Mouse (Mus musculus) kidney, embryonic 14.5 days (tissue): Measurements from ENCODE around the gene Adam23. TPM values are rescaled to one million over a fixed set of nuclear protein-coding genes. Genes with fewer than 3 reads are reported as not detected.

Experiments
- ATAC-seq: fragments of 200-750 bp; cut with Nextera tagmentation; 2 replicates; pipeline ENCODE4 v1.8.0; 2017; ENCODE audit warnings: moderate number of reproducible peaks, mild to moderate bottlenecking, moderate TSS enrichment, moderate library complexity; ENCODE audit not compliant: low FRiP score, low TSS enrichment
- H3K27ac ChIP-seq: fragments of 300-500 bp; sonication (generic); 2 replicates; pipeline ENCODE4 v1.5.1; 2014; ENCODE audit warnings: low read depth, mild to moderate bottlenecking, low read length, moderate library complexity, mixed read lengths
- H3K27me3 ChIP-seq: fragments of 300-500 bp; sonication (generic); 2 replicates; pipeline ENCODE4 v1.6.1; 2014; ENCODE audit warnings: mild to moderate bottlenecking, low read length; ENCODE audit not compliant: control insufficient read depth, insufficient read depth
- H3K36me3 ChIP-seq: fragments of 300-500 bp; sonication (generic); 2 replicates; pipeline ENCODE4 v1.6.1; 2014; ENCODE audit warnings: low read length, mixed read lengths; ENCODE audit not compliant: control insufficient read depth, insufficient read depth
- H3K4me1 ChIP-seq: fragments of 300-500 bp; sonication (generic); 2 replicates; pipeline ENCODE4 v1.6.1; 2014; ENCODE audit warnings: low read length, mixed read lengths; ENCODE audit not compliant: control insufficient read depth, insufficient read depth
- H3K4me2 ChIP-seq: fragments of 300-500 bp; sonication (generic); replicated peaks from 2 replicates; pipeline ENCODE4 v1.6.1; 2014; ENCODE audit warnings: low read depth, mild to moderate bottlenecking, low read length
- H3K4me3 ChIP-seq: fragments of 300-500 bp; sonication (generic); 2 replicates; pipeline ENCODE4 v1.5.1; 2014; ENCODE audit warnings: mild to moderate bottlenecking, low read length
- H3K9ac ChIP-seq: fragments of 300-500 bp; sonication (generic); 2 replicates; pipeline ENCODE4 v1.6.1; 2014; ENCODE audit warnings: low read depth, mild to moderate bottlenecking, low read length, moderate library complexity
- H3K9me3 ChIP-seq: fragments of 300-500 bp; sonication (generic); 2 replicates; pipeline ENCODE4 v1.6.1; 2016; ENCODE audit warnings: low read length; ENCODE audit not compliant: control insufficient read depth
- WGBS: fragments of 180-500 bp; shearing (Covaris S2); extraction: QIAGEN DNeasy Blood & Tissue Kit; methylation state at CpG from one replicate; pipeline ENCODE4 v1.1.7; 2014; 5-methylcytosine and 5-hydroxymethylcytosine counted together
- polyA plus RNA-seq: library from polyadenylated mRNA; unstranded; fragments of >200 nt; fragmentation: Nextera tagmentation; extraction: Ambion mirVana; gene quantifications from 2 replicates; pipeline ENCODE4 v1.2.1, GENCODE M21; 2014

The Adam23 gene
- polyA plus RNA-seq, 1 experiment from 2014 or later, result 1.5 TPM

DNA sequence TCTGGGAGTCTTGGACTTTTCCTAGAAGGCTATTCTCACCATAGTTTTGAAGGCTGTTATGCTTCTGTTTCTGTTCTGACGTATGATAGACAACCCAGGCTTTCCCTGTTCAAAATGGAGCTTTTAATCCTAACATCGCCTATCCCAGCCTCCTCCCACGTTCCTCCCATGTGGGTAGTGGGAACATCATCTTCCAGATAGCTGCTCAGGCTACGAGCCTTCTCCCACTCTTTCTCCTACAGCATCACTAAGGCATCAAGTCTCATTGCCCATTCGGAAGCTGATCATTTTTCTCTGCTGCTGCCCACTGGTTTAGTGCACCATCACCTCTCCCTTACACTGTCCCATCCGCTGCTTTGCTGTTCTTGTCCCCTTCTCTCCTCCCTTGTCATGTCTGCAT lies 14.2 kb downstream of the Adam23 start:
- H3K4me1 ChIP-seq, result no peaks in the 10 kb centered on the region
- H3K4me2 ChIP-seq, result no peak overlapping the region
- H3K9ac ChIP-seq, result no peak overlapping the region
- H3K27ac ChIP-seq, result no peak overlapping the region
- H3K9me3 ChIP-seq, result no peaks in the 10 kb centered on the region
- no peaks in the 10 kb centered on the region for H3K36me3 ChIP-seq
- no peaks in the 10 kb centered on the region for H3K27me3 ChIP-seq
- WGBS, result 67% methylated on average over 6 of the region's 6 CpGs
- no peak for ATAC-seq
- H3K4me3 ChIP-seq, result no peak overlapping the region

DNA sequence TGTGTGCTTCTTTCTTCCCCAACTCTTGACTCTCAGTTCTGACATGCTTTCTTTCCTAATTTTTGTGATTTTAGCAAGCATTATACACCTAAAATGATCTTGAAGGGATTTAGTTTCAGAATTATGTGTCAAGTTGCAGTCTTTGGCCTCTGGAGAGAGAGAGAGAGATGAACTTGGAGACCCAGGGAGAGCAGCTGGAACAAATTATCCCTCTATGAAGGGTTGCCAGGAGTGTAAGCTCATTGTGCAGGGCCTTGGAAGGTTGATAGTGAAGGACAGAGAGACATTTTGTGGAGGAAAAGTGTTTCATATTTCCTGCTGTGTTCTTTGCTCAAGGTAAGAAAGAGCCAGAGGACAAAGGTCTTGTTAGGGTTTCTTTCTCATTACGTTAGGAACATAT lies 18.8 kb downstream of the Adam23 start:
- no peaks in the 10 kb centered on the region for H3K4me1 ChIP-seq
- H3K4me2 ChIP-seq, result no peak overlapping the region
- no peak for ATAC-seq
- no peak overlapping the region for H3K9ac ChIP-seq
- no peak overlapping the region for H3K27ac ChIP-seq
- H3K27me3 ChIP-seq, result no peaks in the 10 kb centered on the region
- no peaks in the 10 kb centered on the region for H3K9me3 ChIP-seq
- H3K36me3 ChIP-seq, result no peaks in the 10 kb centered on the region
- 65% methylated on average over 1 of the region's 1 CpGs for WGBS
- no peak overlapping the region for H3K4me3 ChIP-seq

DNA sequence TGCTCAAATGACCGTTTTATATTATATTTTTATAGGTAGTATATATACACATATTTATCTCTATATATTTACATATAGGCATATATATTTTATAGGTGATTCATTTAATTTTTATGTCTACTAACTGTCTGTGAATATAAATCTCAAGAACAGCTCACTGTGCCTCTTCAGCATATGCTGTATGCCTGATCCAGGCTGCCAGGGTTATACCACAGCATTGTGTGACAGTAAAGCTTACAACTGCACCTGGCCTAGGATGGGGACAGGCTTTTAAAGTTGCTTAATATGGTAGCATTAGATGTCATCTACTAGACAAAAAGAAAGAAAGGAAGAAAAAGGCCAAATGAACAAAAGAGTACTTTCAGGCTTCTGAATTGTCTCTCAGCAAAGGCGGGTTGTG lies 27.6 kb downstream of the Adam23 start:
- no peaks in the 10 kb centered on the region for H3K36me3 ChIP-seq
- H3K27ac ChIP-seq, result no peak overlapping the region
- no peak overlapping the region for H3K4me3 ChIP-seq
- H3K9me3 ChIP-seq, result no peaks in the 10 kb centered on the region
- WGBS, result 52% methylated on average over 2 of the region's 2 CpGs
- H3K9ac ChIP-seq, result no peak overlapping the region
- H3K4me2 ChIP-seq, result no peak overlapping the region
- no peaks in the 10 kb centered on the region for H3K27me3 ChIP-seq
- peaks cover 6% of the 10 kb centered on the region; the same call in 1 of the 2 replicates for H3K4me1 ChIP-seq
- ATAC-seq, result no peak

DNA sequence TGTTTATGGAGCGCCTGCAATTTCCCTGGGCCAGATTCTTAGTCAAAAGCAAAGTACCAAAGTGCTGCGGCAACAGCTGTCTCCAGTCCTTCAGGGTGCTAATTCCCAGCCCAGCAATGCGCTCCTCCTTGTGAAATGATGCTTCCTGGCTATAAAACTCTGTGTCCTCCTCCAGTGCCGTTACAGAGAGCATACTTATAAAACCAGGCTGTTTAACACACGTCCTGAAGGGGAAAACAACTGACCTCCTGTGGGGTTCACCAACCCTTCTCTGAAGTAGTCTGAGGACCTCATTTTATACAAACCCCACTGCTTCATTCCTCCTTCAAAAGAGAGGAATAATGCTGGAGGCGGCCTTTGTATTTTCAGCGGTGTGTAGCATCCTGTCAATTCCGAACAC lies 28.0 kb downstream of the Adam23 start:
- Histone ChIP-seq H3K9me3 (no peaks in the 10 kb centered on the region), H3K36me3 (no peaks in the 10 kb centered on the region), H3K4me2 (no peak overlapping the region), H3K4me3 (no peak overlapping the region), H3K27me3 (no peaks in the 10 kb centered on the region), H3K27ac (no peak overlapping the region), H3K9ac (no peak overlapping the region), H3K4me1 (peaks cover 6% of the 10 kb centered on the region; the same call in 1 of the 2 replicates)
- peak; percentile 66; the same call in 1 of the 2 replicates for ATAC-seq
- WGBS, result 14% methylated on average over 8 of the region's 8 CpGs

DNA sequence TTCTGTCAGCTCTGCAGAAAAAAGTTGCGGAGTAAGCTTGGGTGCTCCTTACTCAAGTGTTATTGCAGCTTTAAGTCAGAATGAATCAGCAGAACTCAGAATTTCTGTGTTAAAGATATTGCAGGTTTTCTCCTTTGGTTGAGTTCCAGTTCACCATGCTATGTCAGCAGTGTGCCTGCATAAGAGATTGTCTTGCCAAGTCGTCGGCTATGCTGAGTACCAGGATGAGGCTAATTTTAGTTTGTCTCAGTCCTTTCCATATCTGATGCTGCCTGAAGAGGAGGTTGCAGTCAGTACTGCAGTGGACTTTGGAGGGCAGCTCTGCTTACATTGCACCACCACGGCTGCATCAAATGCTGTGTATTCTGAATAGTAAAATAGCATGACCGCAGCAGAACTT lies 33.3 kb downstream of the Adam23 start:
- H3K9ac ChIP-seq, result no peak overlapping the region
- ATAC-seq, result no peak
- no peak overlapping the region for H3K4me3 ChIP-seq
- WGBS, result 89% methylated on average over 5 of the region's 5 CpGs
- H3K27ac ChIP-seq, result no peak overlapping the region
- no peaks in the 10 kb centered on the region for H3K4me1 ChIP-seq
- H3K36me3 ChIP-seq, result no peaks in the 10 kb centered on the region
- H3K4me2 ChIP-seq, result no peak overlapping the region
- H3K9me3 ChIP-seq, result no peaks in the 10 kb centered on the region
- no peaks in the 10 kb centered on the region for H3K27me3 ChIP-seq

DNA sequence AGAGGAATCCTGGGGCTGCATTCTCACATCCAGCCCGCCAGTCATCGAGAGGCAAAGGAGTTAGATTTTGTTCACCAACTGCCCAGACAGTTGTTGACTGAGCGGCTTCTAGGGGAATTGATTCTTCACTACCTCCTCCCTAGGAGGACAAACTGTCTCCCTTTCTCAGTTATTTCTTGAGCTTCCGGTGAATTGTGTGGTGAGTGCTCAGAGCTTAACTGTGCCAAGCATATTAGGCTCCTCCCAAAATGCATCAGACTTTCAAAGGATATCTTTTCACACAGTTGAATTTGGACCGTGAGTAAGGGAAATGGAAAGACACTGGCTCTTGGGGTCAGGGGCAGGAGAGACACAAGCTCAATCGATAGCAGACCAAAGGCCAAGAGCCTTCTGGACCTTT lies 39.0 kb downstream of the Adam23 start:
- no peaks in the 10 kb centered on the region for H3K27me3 ChIP-seq
- no peaks in the 10 kb centered on the region for H3K9me3 ChIP-seq
- no peaks in the 10 kb centered on the region for H3K4me1 ChIP-seq
- H3K4me2 ChIP-seq, result no peak overlapping the region
- H3K4me3 ChIP-seq, result no peak overlapping the region
- H3K36me3 ChIP-seq, result no peaks in the 10 kb centered on the region
- no peak overlapping the region for H3K27ac ChIP-seq
- WGBS, result 91% methylated on average over 6 of the region's 6 CpGs
- no peak for ATAC-seq
- no peak overlapping the region for H3K9ac ChIP-seq

DNA sequence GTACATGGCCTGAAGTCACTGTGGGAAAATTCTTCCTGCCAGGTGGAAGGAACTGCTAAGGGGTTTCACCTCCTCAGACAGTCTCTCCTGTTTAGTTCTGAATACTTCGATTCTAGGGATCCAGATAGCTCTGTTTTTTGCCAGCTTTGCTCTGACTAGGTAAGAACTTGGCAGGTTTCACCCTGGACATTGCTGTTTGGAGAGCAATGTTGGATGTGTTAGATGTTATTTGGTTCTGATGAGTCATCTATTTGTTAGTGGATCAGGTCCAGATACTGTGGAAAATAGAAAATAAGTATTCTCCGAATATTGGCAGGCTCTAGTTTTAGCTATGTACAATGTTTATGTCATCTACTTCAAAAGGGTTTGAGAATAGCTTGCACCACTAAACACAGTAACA lies 41.0 kb downstream of the Adam23 start:
- no peak overlapping the region for H3K27ac ChIP-seq
- no peak for ATAC-seq
- H3K4me2 ChIP-seq, result no peak overlapping the region
- H3K4me1 ChIP-seq, result no peaks in the 10 kb centered on the region
- no peaks in the 10 kb centered on the region for H3K36me3 ChIP-seq
- WGBS, result 90% methylated on average over 2 of the region's 2 CpGs
- H3K9me3 ChIP-seq, result no peaks in the 10 kb centered on the region
- no peaks in the 10 kb centered on the region for H3K27me3 ChIP-seq
- no peak overlapping the region for H3K4me3 ChIP-seq
- H3K9ac ChIP-seq, result no peak overlapping the region

DNA sequence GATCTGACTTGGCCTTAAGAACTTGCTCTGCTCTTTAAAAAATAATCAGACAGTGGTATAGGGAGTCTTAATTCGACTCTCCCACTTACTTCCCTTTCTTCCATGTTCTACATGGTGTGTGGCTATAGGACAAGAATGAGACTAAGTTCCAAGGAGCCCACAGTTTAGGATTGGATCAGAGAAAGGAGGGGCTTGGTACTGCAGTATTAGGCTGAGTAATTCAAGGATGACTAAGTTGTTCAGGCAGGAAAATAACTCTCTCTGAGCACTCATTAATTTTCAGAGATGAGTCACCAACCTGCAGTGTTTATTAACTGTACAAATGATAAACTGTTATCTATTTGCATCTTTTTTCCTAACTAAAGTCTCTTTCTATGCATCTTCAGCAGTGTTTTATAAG lies 45.3 kb downstream of the Adam23 start:
- no peak overlapping the region for H3K27ac ChIP-seq
- 66% methylated on average over 1 of the region's 1 CpGs for WGBS
- H3K27me3 ChIP-seq, result no peaks in the 10 kb centered on the region
- H3K4me3 ChIP-seq, result no peak overlapping the region
- no peaks in the 10 kb centered on the region for H3K36me3 ChIP-seq
- no peaks in the 10 kb centered on the region for H3K4me1 ChIP-seq
- no peak overlapping the region for H3K4me2 ChIP-seq
- no peak overlapping the region for H3K9ac ChIP-seq
- no peaks in the 10 kb centered on the region for H3K9me3 ChIP-seq
- no peak for ATAC-seq

DNA sequence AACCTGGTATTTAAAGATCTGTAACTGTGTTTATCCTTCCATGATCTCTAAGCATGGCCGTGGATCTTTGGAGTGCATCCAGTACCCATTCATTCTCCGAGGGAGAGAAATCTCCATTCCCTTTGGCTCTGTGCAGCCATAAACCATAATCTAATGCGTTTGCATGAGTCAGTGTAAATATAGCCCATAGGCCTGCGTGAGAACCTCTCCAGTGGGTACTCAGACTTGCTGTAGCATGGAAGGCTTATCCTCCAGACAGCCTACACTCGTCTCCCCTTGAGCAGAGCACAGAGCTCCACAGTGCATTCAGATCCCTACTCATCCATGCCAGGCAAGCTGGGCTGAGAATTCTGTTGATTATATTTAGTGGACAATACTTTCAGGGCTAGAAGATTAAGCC lies 47.6 kb downstream of the Adam23 start:
- no peak for ATAC-seq
- no peaks in the 10 kb centered on the region for H3K27me3 ChIP-seq
- no peak overlapping the region for H3K4me3 ChIP-seq
- no peak overlapping the region for H3K27ac ChIP-seq
- 73% methylated on average over 5 of the region's 5 CpGs for WGBS
- no peaks in the 10 kb centered on the region for H3K9me3 ChIP-seq
- no peak overlapping the region for H3K9ac ChIP-seq
- H3K36me3 ChIP-seq, result no peaks in the 10 kb centered on the region
- H3K4me1 ChIP-seq, result no peaks in the 10 kb centered on the region
- no peak overlapping the region for H3K4me2 ChIP-seq

DNA sequence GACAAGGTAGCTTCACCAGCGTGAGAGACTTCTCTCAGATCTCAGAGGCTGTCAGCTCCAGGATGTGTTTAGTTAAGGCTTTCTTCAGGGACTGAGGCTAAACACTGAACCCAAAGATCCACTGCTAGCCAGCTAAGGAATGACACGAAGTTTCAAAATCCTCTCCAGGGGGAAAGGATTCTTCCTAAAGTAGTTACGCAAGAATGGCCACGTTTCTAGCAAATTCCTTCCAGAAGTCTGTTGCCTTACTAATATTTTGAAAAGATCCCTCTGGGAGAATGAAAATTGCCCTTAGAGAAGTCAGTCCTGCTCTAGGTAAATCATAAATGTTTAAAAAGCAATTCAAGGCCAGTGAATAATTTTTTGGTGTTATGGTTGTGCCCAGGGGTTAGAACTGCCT lies 61.7 kb downstream of the Adam23 start:
- H3K4me3 ChIP-seq, result no peak overlapping the region
- no peak overlapping the region for H3K9ac ChIP-seq
- H3K36me3 ChIP-seq, result no peaks in the 10 kb centered on the region
- H3K27me3 ChIP-seq, result no peaks in the 10 kb centered on the region
- ATAC-seq, result no peak
- no peaks in the 10 kb centered on the region for H3K4me1 ChIP-seq
- no peaks in the 10 kb centered on the region for H3K9me3 ChIP-seq
- no peak overlapping the region for H3K4me2 ChIP-seq
- no peak overlapping the region for H3K27ac ChIP-seq
- WGBS, result 75% methylated on average over 4 of the region's 4 CpGs
